Mouse (Mus musculus): ENCODE measurements around the gene Rnf217. TPM values are rescaled to one million over a fixed set of nuclear protein-coding genes. Genes with fewer than 3 reads are reported as not detected.

The Rnf217 gene
- polyA plus RNA-seq, 1 experiment from 2014 or later, result 2.4 TPM

- Histone ChIP-seq H3K36me3 (ENCODE audit: insufficient read depth) (no peaks in the 10 kb centered on the region), H3K27me3 (ENCODE audit: insufficient read depth, low read length) (no peaks in the 10 kb centered on the region), H3K4me3 (ENCODE audit: low read depth, low read length) (no peak overlapping the region), H3K4me1 (ENCODE audit: insufficient read depth) (peaks cover 15% of the 10 kb centered on the region; the same call in 1 of the 2 replicates), H3K9me3 (ENCODE audit: low read depth, low read length) (no peaks in the 10 kb centered on the region), H3K27ac (ENCODE audit: low read depth) (peak overlapping the region; percentile 70; the same call in 1 of the 2 replicates), H3K9ac (no peak overlapping the region), H3K4me2 (no peak overlapping the region)
- TF ChIP-seq CTCF (IDR thresholded peaks at IDR 0.05; ENCODE audit: low read depth), result no peak
- 17% methylated on average over 9 of the region's 9 CpGs for WGBS
- ATAC-seq (ENCODE audit: insufficient read depth) (peak; percentile 91), DNase-seq (peak; percentile 59)
Measured at GRCm38 (mm10) chr10:31592741-31593524, 16.1 kb downstream of the Rnf217 start.

GRCm38 (mm10) chr10:31592095-31592740 lies 16.8 kb downstream of the Rnf217 start:
- Histone ChIP-seq H3K4me3 (ENCODE audit: low read depth, low read length) (no peak overlapping the region), H3K4me2 (no peak overlapping the region), H3K9me3 (ENCODE audit: low read depth, low read length) (no peaks in the 10 kb centered on the region), H3K4me1 (ENCODE audit: insufficient read depth) (peaks cover 15% of the 10 kb centered on the region; the same call in 1 of the 2 replicates), H3K9ac (no peak overlapping the region), H3K36me3 (ENCODE audit: insufficient read depth) (no peaks in the 10 kb centered on the region), H3K27ac (ENCODE audit: low read depth) (no peak overlapping the region; the same call in 1 of the 2 replicates), H3K27me3 (ENCODE audit: insufficient read depth, low read length) (no peaks in the 10 kb centered on the region)
- 29% methylated on average over 3 of the region's 3 CpGs for WGBS
- DNase-seq (peak; percentile 16), ATAC-seq (ENCODE audit: insufficient read depth) (no peak)
- no peak for TF ChIP-seq CTCF (IDR thresholded peaks at IDR 0.05; ENCODE audit: low read depth)

DNA sequence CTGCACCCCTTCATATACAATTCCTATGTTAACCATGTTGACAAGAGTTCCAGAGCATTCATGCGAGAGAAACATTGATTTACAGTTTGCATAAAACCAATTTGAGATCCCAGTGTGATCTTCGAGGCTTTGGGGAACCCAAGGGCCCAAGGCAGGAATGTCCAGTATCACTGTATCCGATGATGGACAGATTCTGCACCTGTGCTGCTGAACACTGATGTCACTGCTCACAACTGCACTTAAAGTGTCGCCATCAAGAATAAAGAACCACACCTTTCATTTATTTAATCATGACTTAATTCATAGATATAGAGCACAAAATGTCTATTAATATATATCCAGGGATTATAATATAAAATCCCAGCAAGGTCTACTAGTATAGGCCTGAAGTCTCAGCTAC lies 28.3 kb downstream of the Rnf217 start:
- Histone ChIP-seq H3K27ac (ENCODE audit: low read depth) (no peak overlapping the region), H3K4me2 (no peak overlapping the region), H3K9me3 (ENCODE audit: low read depth, low read length) (no peaks in the 10 kb centered on the region), H3K4me3 (ENCODE audit: low read depth, low read length) (no peak overlapping the region), H3K9ac (no peak overlapping the region), H3K36me3 (ENCODE audit: insufficient read depth) (no peaks in the 10 kb centered on the region), H3K4me1 (ENCODE audit: insufficient read depth) (no peaks in the 10 kb centered on the region), H3K27me3 (ENCODE audit: insufficient read depth, low read length) (no peaks in the 10 kb centered on the region)
- WGBS, result 93% methylated on average over 4 of the region's 4 CpGs
- DNase-seq, result no peak
- no peak for TF ChIP-seq CTCF (IDR thresholded peaks at IDR 0.05; ENCODE audit: low read depth)
- ATAC-seq (ENCODE audit: insufficient read depth), result no peak

DNA sequence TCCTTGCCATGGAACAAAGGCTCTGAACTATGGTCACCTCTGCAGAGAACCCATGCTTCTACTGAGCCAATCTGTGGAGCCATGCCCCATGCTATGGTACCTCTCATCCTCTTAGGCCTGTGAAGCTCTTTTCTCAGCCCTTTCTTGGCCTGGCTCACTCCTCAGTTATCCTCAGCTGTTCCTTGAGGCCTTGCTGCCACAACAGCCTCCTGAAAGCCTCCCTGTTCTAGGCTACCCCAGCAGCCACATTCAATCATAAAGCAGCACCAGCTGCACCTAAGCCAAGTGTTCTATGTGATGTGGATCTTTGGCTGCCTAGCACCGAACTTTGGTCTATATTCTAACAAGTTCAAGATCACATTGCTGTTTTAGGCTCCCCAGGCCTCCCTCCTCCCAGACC lies 28.9 kb downstream of the Rnf217 start:
- Histone ChIP-seq H3K27me3 (ENCODE audit: insufficient read depth, low read length) (no peaks in the 10 kb centered on the region), H3K4me1 (ENCODE audit: insufficient read depth) (no peaks in the 10 kb centered on the region), H3K4me3 (ENCODE audit: low read depth, low read length) (no peak overlapping the region), H3K4me2 (no peak overlapping the region), H3K36me3 (ENCODE audit: insufficient read depth) (no peaks in the 10 kb centered on the region), H3K27ac (ENCODE audit: low read depth) (no peak overlapping the region), H3K9me3 (ENCODE audit: low read depth, low read length) (no peaks in the 10 kb centered on the region), H3K9ac (no peak overlapping the region)
- 86% methylated on average over 1 of the region's 1 CpGs for WGBS
- ATAC-seq (ENCODE audit: insufficient read depth) (no peak), DNase-seq (no peak)
- TF ChIP-seq CTCF (IDR thresholded peaks at IDR 0.05; ENCODE audit: low read depth), result no peak

DNA sequence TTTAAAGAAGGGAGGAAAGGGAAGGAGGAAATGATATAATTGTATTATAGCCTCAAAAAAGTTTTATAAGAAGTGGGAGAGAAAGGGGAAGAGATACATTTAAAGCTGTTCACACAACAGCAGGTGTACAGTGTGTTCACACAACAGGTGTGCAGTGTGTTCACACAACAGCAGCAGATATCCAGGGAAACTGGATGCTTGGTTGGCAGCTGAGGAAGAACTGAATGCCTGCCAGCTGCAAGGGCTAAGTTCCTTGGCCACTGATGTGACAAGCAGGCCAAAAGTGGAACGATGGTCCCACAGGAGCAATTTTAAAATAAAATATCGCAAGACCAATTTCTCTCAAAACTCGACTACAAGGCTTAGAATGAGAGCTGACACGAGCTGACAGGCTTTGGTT lies 35.7 kb downstream of the Rnf217 start:
- H3K4me1 ChIP-seq (ENCODE audit: insufficient read depth), result no peaks in the 10 kb centered on the region
- no peaks in the 10 kb centered on the region for H3K9me3 ChIP-seq (ENCODE audit: low read depth, low read length)
- ATAC-seq (ENCODE audit: insufficient read depth) (no peak), DNase-seq (no peak)
- H3K27ac ChIP-seq (ENCODE audit: low read depth), result no peak overlapping the region
- H3K4me2 ChIP-seq, result no peak overlapping the region
- no peaks in the 10 kb centered on the region for H3K27me3 ChIP-seq (ENCODE audit: insufficient read depth, low read length)
- 79% methylated on average over 4 of the region's 4 CpGs for WGBS
- no peak overlapping the region for H3K4me3 ChIP-seq (ENCODE audit: low read depth, low read length)
- TF ChIP-seq CTCF (IDR thresholded peaks at IDR 0.05; ENCODE audit: low read depth), result no peak
- no peak overlapping the region for H3K9ac ChIP-seq
- no peaks in the 10 kb centered on the region for H3K36me3 ChIP-seq (ENCODE audit: insufficient read depth)

- 88% methylated on average over 2 of the region's 2 CpGs for WGBS
Measured at GRCm38 (mm10) chr10:31557311-31557710, 51.7 kb downstream of the Rnf217 start.

GRCm38 (mm10) chr10:31555433-31555960 lies 53.5 kb downstream of the Rnf217 start:
- no peaks in the 10 kb centered on the region for H3K9me3 ChIP-seq (ENCODE audit: low read depth, low read length)
- H3K36me3 ChIP-seq (ENCODE audit: insufficient read depth), result no peaks in the 10 kb centered on the region
- H3K9ac ChIP-seq, result no peak overlapping the region
- no peak for TF ChIP-seq CTCF (IDR thresholded peaks at IDR 0.05; ENCODE audit: low read depth)
- ATAC-seq (ENCODE audit: insufficient read depth) (no peak), DNase-seq (no peak)
- H3K4me3 ChIP-seq (ENCODE audit: low read depth, low read length), result no peak overlapping the region
- H3K27ac ChIP-seq (ENCODE audit: low read depth), result no peak overlapping the region
- no peak overlapping the region for H3K4me2 ChIP-seq
- WGBS, result 83% methylated on average over 6 of the region's 6 CpGs
- no peaks in the 10 kb centered on the region for H3K4me1 ChIP-seq (ENCODE audit: insufficient read depth)
- no peaks in the 10 kb centered on the region for H3K27me3 ChIP-seq (ENCODE audit: insufficient read depth, low read length)

More at GRCm38 (mm10) chr10:31557311-31557710, 51.7 kb downstream of the Rnf217 start:
- no peak overlapping the region for H3K27ac ChIP-seq (ENCODE audit: low read depth)
- ATAC-seq (ENCODE audit: insufficient read depth), result no peak
- H3K4me3 ChIP-seq (ENCODE audit: low read depth, low read length), result no peak overlapping the region
- no peak overlapping the region for H3K4me2 ChIP-seq
- DNase-seq, result no peak
- no peaks in the 10 kb centered on the region for H3K4me1 ChIP-seq (ENCODE audit: insufficient read depth)
- H3K36me3 ChIP-seq (ENCODE audit: insufficient read depth), result no peaks in the 10 kb centered on the region
- H3K9ac ChIP-seq, result no peak overlapping the region
- no peaks in the 10 kb centered on the region for H3K9me3 ChIP-seq (ENCODE audit: low read depth, low read length)
- no peak for TF ChIP-seq CTCF (IDR thresholded peaks at IDR 0.05; ENCODE audit: low read depth)
- H3K27me3 ChIP-seq (ENCODE audit: insufficient read depth, low read length), result no peaks in the 10 kb centered on the region

Data from lung, embryonic 14.5 days (tissue).